Mouse (Mus musculus) E14TG2a.4 (cell line): ENCODE results near the gene Pitpna.
A peak's percentile ranks its signal among the peaks of the same experiment; 100 is the strongest.

ENCODE experiments used
- H3K27me3 ChIP-seq: 2 replicates; pipeline ENCODE4 v1.6.1; 2014; ENCODE audit warnings: low read length, control low read depth; ENCODE audit not compliant: insufficient read depth
- H3K36me3 ChIP-seq: 2 replicates; pipeline ENCODE4 v1.6.1; 2014; ENCODE audit warnings: low read length, control low read depth; ENCODE audit not compliant: insufficient read depth
- H3K4me1 ChIP-seq: replicated peaks from 2 replicates; pipeline ENCODE4 v1.6.1; 2014; ENCODE audit warnings: low read depth, low read length, control low read depth
- H3K4me3 ChIP-seq: replicated peaks from 2 replicates; pipeline ENCODE4 v1.5.1; 2014; ENCODE audit warnings: mild to moderate bottlenecking, low read length
- H3K9me3 ChIP-seq: 2 replicates; pipeline ENCODE4 v1.6.1; 2014; ENCODE audit warnings: low read length, control low read depth
- CTCF ChIP-seq: conservative IDR thresholded peaks from 2 replicates; pipeline ENCODE4 v1.5.1; 2014; ENCODE audit warnings: low read length
- NANOG ChIP-seq: IDR thresholded peaks from 2 replicates; pipeline ENCODE4 v1.6.1; 2014; ENCODE audit warnings: borderline replicate concordance, low read length, mixed read lengths
- POU5F1 ChIP-seq: IDR thresholded peaks from 2 replicates; pipeline ENCODE4 v1.6.1; 2014; ENCODE audit warnings: low read length, borderline replicate concordance

Gene Pitpna

DNA sequence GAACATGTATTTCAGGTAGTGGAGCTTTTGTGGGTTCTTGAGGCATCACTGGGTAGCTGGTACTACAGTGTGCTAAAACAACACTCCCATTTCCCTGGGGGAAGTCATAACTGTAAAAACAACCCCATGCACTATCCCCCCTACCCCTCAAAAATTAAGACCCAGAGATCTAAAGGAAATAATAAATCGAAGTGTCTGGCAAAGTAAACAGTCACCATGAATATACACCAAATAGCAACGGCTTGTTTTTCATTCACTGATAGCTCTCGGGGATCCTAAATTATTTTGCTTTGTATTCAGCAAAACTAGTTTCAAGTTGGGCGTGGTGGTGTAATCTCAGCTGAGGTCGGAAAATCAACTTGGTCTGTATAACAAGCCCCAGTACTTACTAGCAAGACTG, 42.2 kb downstream of the Pitpna start:
- no peaks in the 10 kb centered on the region for H3K9me3 ChIP-seq
- no peaks in the 10 kb centered on the region for H3K27me3 ChIP-seq
- TF ChIP-seq POU5F1 (no peak), NANOG (no peak)
- H3K4me3 ChIP-seq = peak overlapping the region; percentile 91
- H3K36me3 ChIP-seq = peaks cover 72% of the 10 kb centered on the region
- peaks cover 76% of the 10 kb centered on the region for H3K4me1 ChIP-seq

DNA sequence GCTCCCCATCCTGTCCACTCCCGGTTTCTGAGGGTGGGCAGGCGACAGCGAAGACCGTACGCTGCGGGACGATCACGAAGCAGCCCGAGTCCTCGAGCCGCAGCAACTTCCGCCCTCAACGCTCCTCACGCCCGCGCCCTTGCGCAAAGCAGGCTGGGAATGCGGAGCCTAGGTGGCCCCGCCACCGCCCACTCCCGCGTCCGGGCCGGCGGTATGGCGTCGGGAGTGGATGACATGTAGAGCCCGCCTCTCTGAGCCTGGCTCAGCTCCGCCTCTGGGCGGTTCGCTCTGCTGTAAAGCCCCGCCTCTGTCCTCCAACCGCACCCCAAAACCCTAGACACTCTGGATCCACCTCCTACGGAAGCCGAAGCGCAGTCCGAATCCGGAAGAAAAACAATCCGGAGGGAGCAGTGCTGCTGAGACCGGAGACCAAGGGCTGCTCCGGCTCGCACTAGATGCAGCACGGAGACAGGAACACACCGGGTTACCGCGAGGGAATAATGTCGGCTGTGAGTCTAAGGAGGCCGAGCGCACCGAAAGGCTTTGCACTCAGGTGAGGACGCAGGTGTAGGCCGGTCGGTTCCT, 42.8 kb downstream of the Pitpna start, which contains the start of gene Inpp5k:
Gene Inpp5k, plus strand, starts transcription at position 344 of the 585 bp plus-strand sequence.
- Histone ChIP-seq H3K4me1 (peaks cover 76% of the 10 kb centered on the region), H3K4me3 (peak within 1 kb of the TSS; percentile 91), H3K9me3 (no peaks in the 10 kb centered on the region), H3K36me3 (peaks cover 72% of the 10 kb centered on the region), H3K27me3 (no peaks in the 10 kb centered on the region)
- TF ChIP-seq CTCF (no peak), NANOG (no peak), POU5F1 (no peak)

DNA sequence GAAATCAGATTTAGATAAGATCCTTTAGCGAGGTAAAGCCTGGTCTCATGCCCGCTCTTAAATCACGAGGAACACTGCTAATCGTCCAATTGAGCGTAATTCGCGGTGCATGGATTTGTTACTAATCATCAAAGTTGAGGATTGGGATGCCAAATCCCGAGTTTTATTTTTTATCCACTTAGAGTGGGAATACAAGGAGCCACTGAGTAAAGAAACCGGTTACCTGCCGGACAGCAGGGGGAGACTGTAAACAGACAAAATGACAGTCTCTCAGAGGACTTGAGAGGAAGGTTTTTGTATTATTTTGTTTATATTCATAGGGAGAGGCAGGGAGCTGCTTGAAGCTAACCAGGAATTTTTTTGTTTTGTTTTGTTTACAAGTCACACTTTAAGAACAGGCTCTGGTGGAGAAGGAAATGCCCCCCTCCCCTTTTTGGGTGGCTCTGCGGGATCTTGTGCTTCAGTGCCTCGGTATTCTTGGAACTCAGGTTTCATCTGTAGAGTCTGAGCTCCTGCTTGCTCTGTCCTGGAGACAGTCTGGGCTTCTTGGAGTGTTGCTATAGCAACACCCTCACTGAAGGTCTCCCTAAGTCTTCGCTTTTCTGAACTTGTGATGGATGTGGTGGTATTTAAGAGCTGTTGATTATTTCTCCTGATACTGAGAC, 43.8 kb downstream of the Pitpna start:
- Histone ChIP-seq H3K9me3 (no peaks in the 10 kb centered on the region), H3K4me3 (peak overlapping the region; percentile 91), H3K36me3 (peaks cover 72% of the 10 kb centered on the region), H3K27me3 (no peaks in the 10 kb centered on the region), H3K4me1 (peaks cover 70% of the 10 kb centered on the region)
- TF ChIP-seq NANOG = no peak
- TF ChIP-seq POU5F1 = no peak
- peak; percentile 30 for TF ChIP-seq CTCF

DNA sequence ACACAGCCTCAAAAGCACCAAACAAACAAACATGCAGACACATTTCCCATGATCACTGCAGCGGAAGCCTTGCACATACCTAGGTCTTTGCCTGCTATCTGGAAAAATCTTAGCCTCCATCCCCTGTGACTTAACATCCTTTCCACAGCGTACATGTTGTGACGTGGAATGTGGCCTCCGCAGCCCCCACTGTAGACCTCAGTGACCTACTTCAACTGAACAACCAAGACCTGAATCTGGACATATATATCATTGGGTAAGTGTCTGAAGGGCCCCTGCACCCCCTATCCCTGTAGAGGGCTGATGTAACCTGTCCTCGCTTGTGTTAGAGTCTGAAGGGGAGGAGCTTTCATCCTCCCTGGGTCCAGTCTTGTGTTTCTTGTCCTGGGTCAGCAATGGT, 45.0 kb downstream of the Pitpna start:
- Histone ChIP-seq H3K4me3 (no peak overlapping the region), H3K9me3 (no peaks in the 10 kb centered on the region), H3K36me3 (peaks cover 72% of the 10 kb centered on the region), H3K4me1 (peaks cover 70% of the 10 kb centered on the region), H3K27me3 (no peaks in the 10 kb centered on the region)
- TF ChIP-seq CTCF = no peak
- no peak for TF ChIP-seq POU5F1
- no peak for TF ChIP-seq NANOG

DNA sequence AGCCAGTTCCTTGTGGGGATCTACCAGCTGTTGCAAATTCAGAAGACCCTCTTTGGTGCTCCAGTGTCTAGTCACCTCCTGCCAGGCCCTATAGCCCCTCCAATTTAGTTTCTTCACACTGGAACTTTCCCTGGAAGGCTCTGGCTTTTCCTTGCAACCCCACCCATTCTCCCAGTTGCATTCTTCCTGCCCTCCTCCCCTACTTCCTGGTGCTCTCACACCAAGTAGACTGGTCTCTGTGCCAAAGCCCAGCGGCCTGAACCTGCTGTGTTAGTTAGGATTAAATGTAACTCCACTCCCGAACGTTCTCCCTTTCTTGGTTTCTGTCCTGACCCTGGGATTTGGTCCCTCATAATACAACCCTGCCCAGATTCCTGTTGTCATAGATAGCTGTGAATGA, 46.9 kb downstream of the Pitpna start:
- TF ChIP-seq POU5F1 (no peak), NANOG (no peak), CTCF (no peak)
- Histone ChIP-seq H3K4me1 (peaks cover 52% of the 10 kb centered on the region), H3K4me3 (no peak overlapping the region), H3K9me3 (no peaks in the 10 kb centered on the region), H3K27me3 (no peaks in the 10 kb centered on the region), H3K36me3 (peaks cover 69% of the 10 kb centered on the region)

DNA sequence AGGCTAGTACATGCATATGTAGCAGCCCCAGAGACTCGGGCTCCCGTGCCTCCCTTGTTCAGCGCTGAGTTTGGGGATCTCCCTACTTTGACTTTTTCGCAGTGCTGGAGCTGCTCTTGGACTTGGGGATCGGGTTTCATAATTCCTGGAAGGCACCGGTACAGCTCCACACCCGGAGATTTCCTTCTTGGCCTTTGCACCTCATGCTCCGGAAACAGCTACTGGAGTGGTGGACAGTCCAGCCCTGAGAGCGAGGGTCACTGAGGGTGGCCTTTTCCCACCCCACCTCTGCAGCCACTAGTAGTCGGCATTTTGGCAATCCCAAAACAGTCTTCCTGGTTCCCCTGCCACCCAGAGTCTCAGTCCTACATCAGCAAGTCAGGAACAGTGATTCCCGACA, 47.4 kb downstream of the Pitpna start:
- no peak for TF ChIP-seq CTCF
- TF ChIP-seq POU5F1 = no peak
- TF ChIP-seq NANOG = no peak
- Histone ChIP-seq H3K36me3 (peaks cover 72% of the 10 kb centered on the region), H3K4me3 (no peak overlapping the region), H3K27me3 (no peaks in the 10 kb centered on the region), H3K9me3 (no peaks in the 10 kb centered on the region), H3K4me1 (peaks cover 48% of the 10 kb centered on the region)

DNA sequence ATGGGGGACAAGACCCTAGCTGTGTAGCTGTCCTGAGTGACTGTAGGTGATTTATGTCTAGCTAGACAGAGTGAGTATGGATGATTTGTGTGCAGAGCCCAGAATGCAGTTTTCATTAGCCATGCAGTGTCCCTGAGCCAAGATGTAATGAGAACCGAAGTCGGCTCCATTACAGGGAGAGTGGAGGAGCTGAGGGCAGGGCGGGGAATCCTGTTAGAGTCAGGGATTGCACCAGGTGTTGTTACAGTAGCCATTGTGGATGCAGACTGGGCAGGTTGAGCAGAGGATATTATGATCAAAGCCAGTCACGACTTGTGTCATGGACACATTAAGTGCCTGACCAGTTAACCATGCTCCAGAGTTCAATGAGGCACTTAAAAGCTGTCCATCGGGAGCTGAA, 55.4 kb downstream of the Pitpna start:
- TF ChIP-seq CTCF = no peak
- TF ChIP-seq POU5F1 = no peak
- TF ChIP-seq NANOG = no peak
- H3K27me3 ChIP-seq = no peaks in the 10 kb centered on the region
- no peak overlapping the region for H3K4me3 ChIP-seq
- H3K4me1 ChIP-seq = peaks cover 10% of the 10 kb centered on the region
- H3K9me3 ChIP-seq = no peaks in the 10 kb centered on the region
- H3K36me3 ChIP-seq = peaks cover 81% of the 10 kb centered on the region

DNA sequence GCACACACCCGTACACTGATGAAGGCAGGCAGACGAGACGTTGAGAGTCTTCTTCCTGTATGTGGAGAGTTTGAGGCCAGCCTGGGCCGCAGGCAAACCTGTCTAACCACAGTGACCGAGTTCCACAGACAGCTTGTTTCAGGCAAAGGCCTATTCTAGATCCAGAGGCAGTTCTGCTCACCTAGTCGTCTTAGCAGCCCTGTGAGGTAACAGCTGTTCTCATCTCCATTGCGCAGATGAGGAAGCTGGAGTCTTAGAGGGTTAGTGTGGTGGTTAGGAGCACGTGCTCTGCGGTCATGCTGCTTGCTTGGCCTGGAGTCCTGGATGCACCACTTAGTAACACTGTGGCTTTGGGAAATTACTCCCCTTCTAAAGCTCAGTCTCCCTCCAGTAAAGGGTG, 56.8 kb downstream of the Pitpna start:
- TF ChIP-seq NANOG (no peak), CTCF (no peak)
- H3K4me1 ChIP-seq = peaks cover 24% of the 10 kb centered on the region
- no peak overlapping the region for H3K4me3 ChIP-seq
- no peaks in the 10 kb centered on the region for H3K27me3 ChIP-seq
- peaks cover 74% of the 10 kb centered on the region for H3K36me3 ChIP-seq
- H3K9me3 ChIP-seq = no peaks in the 10 kb centered on the region

DNA sequence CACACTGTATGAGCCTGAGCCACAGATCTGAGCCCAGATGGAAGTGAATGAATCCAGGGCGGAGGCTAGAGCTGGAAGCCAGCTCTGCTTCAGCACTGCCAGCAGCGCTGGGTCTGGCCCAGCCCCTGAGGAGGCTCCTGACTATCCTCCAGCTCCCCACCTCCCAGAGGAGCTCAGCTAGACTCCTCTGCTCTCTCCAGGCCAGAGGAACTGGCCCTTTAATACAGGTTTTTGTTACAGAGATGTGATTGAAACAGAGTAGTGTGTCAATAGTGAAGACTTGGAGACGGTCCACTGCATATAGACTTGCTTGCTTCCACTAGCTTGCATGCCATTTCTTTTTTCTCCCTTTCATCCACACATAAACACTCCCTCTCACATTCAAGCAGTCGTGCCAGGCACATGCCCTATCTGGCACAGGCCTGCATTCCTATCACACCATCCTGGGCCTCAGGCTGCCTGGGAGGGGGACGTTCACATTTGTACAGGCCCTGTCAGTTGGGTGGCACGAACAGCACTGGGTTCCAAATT, 59.8 kb downstream of the Pitpna start:
- Histone ChIP-seq H3K9me3 (no peaks in the 10 kb centered on the region), H3K4me3 (no peak overlapping the region), H3K36me3 (peaks cover 55% of the 10 kb centered on the region), H3K4me1 (peaks cover 45% of the 10 kb centered on the region), H3K27me3 (no peaks in the 10 kb centered on the region)
- TF ChIP-seq POU5F1 (no peak), CTCF (no peak), NANOG (no peak)
